Mouse (Mus musculus) liver, embryonic 14.5 days (tissue): ENCODE measurements at regions not wholly inside any gene's neighbourhood (a gene's known extent, or its start where the extent isn't known, plus 50 kb on each side); places are given as distances from the start of the nearest gene placed in this dataset.

ENCODE experiments used
- ATAC-seq: fragments of 200-750 bp; cut with Nextera tagmentation; 2 replicates; pipeline ENCODE4 v1.8.0; 2017; ENCODE audit warnings: moderate number of reproducible peaks, mild to moderate bottlenecking, moderate library complexity; ENCODE audit not compliant: insufficient read depth
- DNase-seq, 3 experiments: peaks; one replicate each; pipeline ENCODE4 v3.0.0-alpha.2; 2012 to 2013; ENCODE audit warnings: low read depth in 3 of 3, low spot score in 3 of 3
- H3K27ac ChIP-seq: fragments of 300-500 bp; sonication (generic); 2 replicates; pipeline ENCODE4 v1.5.1; 2014; ENCODE audit warnings: moderate library complexity, mild to moderate bottlenecking, control low read depth, inconsistent platforms
- H3K27me3 ChIP-seq: fragments of 300-500 bp; sonication (generic); 2 replicates; pipeline ENCODE4 v1.6.1; 2014; ENCODE audit warnings: mild to moderate bottlenecking, low read length, moderate library complexity; ENCODE audit not compliant: control insufficient read depth, insufficient read depth
- H3K36me3 ChIP-seq: fragments of 300-500 bp; sonication (generic); replicated peaks from 2 replicates; pipeline ENCODE4 v1.6.1; 2014; ENCODE audit warnings: low read depth; ENCODE audit not compliant: control insufficient read depth, insufficient read depth
- H3K4me1 ChIP-seq, 2 experiments: fragments of 200-500 bp in 1 of 2; fragments of 300-500 bp in 1 of 2; sonication (generic) in 1 of 2; replicated peaks; 2 replicates each; pipeline ENCODE4 v1.6.1; 2012 to 2014; ENCODE audit warnings: antibody characterized with exemption in 1 of 2, inconsistent platforms in 1 of 2, low read length in 1 of 2; ENCODE audit not compliant: control insufficient read depth in 2 of 2, insufficient read depth in 2 of 2
- H3K4me2 ChIP-seq: fragments of 300-500 bp; sonication (generic); 2 replicates; pipeline ENCODE4 v1.6.1; 2014; ENCODE audit warnings: low read depth, mild to moderate bottlenecking, control low read depth, moderate library complexity
- H3K4me3 ChIP-seq, 2 experiments: fragments of 200-500 bp in 1 of 2; fragments of 300-500 bp in 1 of 2; sonication (generic) in 1 of 2; 2 replicates each; pipeline ENCODE4 v1.5.1; 2012 to 2014; ENCODE audit warnings: low read depth in 2 of 2, low read length in 2 of 2, mild to moderate bottlenecking in 2 of 2, control low read depth in 1 of 2, inconsistent platforms in 1 of 2, moderate library complexity in 1 of 2; ENCODE audit not compliant: insufficient read depth in 1 of 2
- H3K9ac ChIP-seq: fragments of 300-500 bp; sonication (generic); replicated peaks from 2 replicates; pipeline ENCODE4 v1.6.1; 2014; ENCODE audit warnings: mild to moderate bottlenecking, control low read depth, moderate library complexity
- H3K9me3 ChIP-seq: fragments of 300-500 bp; sonication (generic); 2 replicates; pipeline ENCODE4 v1.6.1; 2016; ENCODE audit warnings: low read length, mixed read lengths; ENCODE audit not compliant: control insufficient read depth
- CTCF ChIP-seq: IDR thresholded peaks from 2 replicates; pipeline ENCODE4 v1.5.1; 2016; ENCODE audit warnings: antibody characterized with exemption, low read depth, control low read depth
- EP300 ChIP-seq: IDR thresholded peaks from 2 replicates; pipeline ENCODE4 v1.6.1; 2016; ENCODE audit warnings: antibody characterized with exemption, low read depth
- WGBS: fragments of 180-500 bp; shearing (Covaris S2); extraction: QIAGEN DNeasy Blood & Tissue Kit; methylation state at CpG from one replicate; pipeline ENCODE4 v1.1.7; 2014; ENCODE audit not compliant: insufficient replicate concordance; 5-methylcytosine and 5-hydroxymethylcytosine counted together

DNA sequence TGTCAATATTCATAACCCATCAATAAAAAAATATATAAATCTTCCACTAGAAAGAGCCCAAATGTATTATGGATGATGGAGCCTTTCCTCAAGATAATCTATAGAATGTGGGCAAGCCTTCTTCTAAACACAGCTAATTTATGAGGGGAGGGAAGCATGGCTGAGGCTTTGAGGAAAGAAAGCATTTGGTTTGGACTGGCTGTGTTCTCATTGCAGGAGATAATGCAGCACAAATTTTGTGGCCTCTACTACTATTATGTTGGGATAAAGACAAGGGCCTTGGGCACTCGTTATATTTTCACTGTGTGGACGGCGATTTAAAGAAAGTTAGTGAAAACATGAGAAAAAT is 349.7 kb downstream of the Tmem161b start:
- H3K4me1 ChIP-seq, result no peaks in the 10 kb centered on the region
- H3K4me2 ChIP-seq, result no peak overlapping the region
- H3K36me3 ChIP-seq, result no peaks in the 10 kb centered on the region
- H3K9ac ChIP-seq, result no peak overlapping the region
- TF ChIP-seq EP300, result no peak
- TF ChIP-seq CTCF, result no peak
- H3K9me3 ChIP-seq, result no peaks in the 10 kb centered on the region
- ATAC-seq (no peak), DNase-seq (no peak)
- H3K4me3 ChIP-seq, result no peak overlapping the region
- no peaks in the 10 kb centered on the region for H3K27me3 ChIP-seq
- WGBS, result 71% methylated on average over 3 of the region's 3 CpGs
- H3K27ac ChIP-seq, result no peak overlapping the region

DNA sequence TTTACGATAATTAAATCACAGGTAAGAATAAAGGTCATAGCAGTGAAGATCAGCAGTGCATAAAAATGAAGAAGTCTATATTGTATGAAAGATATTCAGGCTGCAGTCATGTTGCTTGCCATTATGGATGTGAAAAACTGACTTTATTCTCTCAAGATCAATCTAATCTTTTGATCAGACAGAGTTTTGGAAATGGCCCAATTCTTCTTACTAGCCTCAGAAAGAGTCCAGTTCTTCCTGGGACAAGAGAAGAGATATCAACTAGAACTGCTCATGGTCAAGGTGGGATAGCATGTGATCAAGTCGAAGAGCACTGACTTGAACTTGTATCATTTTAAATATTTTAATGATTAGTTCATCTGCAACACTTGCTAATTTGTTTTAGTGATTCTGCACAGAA is 350.1 kb downstream of the Tmem161b start:
- Histone ChIP-seq H3K9ac (no peak overlapping the region), H3K9me3 (no peaks in the 10 kb centered on the region), H3K4me1 (no peaks in the 10 kb centered on the region), H3K4me3 (no peak overlapping the region), H3K27me3 (no peaks in the 10 kb centered on the region), H3K36me3 (no peaks in the 10 kb centered on the region), H3K4me2 (no peak overlapping the region), H3K27ac (no peak overlapping the region)
- DNase-seq (no peak), ATAC-seq (no peak)
- 53% methylated on average over 2 of the region's 2 CpGs for WGBS
- TF ChIP-seq EP300 (no peak), CTCF (no peak)

DNA sequence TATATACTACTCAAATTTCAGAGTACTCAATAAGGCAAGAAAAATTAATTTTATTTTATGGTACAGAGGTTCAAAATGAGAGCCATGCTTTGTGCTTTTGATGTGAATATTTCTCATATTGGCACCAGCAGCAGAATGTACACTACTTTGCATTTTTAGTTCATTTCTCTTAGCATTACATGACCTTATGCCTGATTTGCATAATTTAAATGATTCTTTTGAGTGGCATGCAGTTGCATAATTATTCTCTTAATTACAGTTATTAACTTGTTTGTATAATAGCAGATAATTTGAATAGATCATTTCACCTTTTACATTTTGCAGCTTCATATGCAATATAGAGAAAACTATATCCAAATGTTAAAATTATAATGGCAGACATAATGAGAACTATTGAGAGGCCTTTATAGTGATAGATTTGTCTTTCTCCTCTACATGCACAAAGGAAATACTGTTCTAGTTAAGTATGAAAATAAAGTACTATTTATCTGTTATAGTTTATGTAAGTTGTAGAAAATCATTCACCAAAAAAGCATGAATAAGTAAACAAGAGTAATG is 374.6 kb downstream of the Tmem161b start:
- no peak overlapping the region for H3K27ac ChIP-seq
- no peak overlapping the region for H3K9ac ChIP-seq
- no peak for ATAC-seq
- H3K36me3 ChIP-seq, result no peaks in the 10 kb centered on the region
- no peak for TF ChIP-seq CTCF
- TF ChIP-seq EP300, result no peak
- no peaks in the 10 kb centered on the region for H3K9me3 ChIP-seq
- no peak overlapping the region for H3K4me3 ChIP-seq
- no peaks in the 10 kb centered on the region for H3K4me1 ChIP-seq
- H3K27me3 ChIP-seq, result no peaks in the 10 kb centered on the region
- no peak for DNase-seq
- H3K4me2 ChIP-seq, result no peak overlapping the region

DNA sequence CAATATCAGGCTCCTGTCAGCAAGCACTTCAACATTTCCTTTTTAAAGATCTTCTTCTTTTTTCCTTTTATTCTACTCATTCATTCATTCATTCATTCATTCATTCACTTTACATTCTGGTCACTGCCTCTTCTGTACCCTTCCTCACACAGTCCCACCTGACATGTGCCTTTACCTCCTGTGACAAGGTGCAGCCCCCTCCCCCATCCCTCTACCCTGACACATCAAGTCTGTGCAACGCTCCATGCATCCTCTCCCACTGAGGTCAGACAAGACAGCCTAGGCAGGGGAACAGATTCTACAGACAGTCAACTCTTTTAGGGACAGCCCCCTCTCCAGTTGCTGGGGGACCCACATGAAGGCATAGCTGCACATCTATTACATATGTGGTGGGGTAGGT is 380.5 kb downstream of the Tmem161b start:
- no peak for ATAC-seq
- 53% methylated on average over 1 of the region's 1 CpGs for WGBS
- Histone ChIP-seq H3K27ac (no peak overlapping the region), H3K36me3 (no peaks in the 10 kb centered on the region), H3K9me3 (no peaks in the 10 kb centered on the region), H3K4me2 (no peak overlapping the region), H3K4me3 (no peak overlapping the region), H3K4me1 (no peaks in the 10 kb centered on the region), H3K9ac (no peak overlapping the region), H3K27me3 (no peaks in the 10 kb centered on the region)
- DNase-seq, result no peak
- TF ChIP-seq CTCF, result no peak
- TF ChIP-seq EP300, result no peak

DNA sequence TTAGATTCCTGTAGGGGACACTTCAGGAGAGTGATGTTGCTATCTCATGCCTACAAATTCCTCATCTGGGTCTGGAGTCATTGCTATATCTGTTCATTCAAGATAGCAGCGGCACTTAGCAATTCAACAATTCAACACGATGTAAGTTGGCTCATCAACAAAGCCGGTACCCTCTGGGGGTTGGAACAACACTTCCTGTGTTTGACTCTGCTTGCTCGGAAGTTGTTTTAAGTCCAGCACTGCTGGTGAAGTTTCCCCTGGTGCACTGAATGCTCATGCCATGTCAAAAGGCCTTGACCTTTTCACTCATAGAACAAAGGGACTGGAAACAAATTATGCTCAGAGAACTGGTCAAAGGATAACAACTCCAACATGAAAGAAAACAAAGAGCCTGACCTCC is 390.4 kb downstream of the Tmem161b start:
- Histone ChIP-seq H3K9me3 (no peaks in the 10 kb centered on the region), H3K27me3 (no peaks in the 10 kb centered on the region), H3K27ac (no peak overlapping the region), H3K4me3 (no peak overlapping the region), H3K9ac (no peak overlapping the region), H3K4me2 (no peak overlapping the region), H3K4me1 (no peaks in the 10 kb centered on the region), H3K36me3 (no peaks in the 10 kb centered on the region)
- ATAC-seq (no peak), DNase-seq (no peak)
- 7% methylated on average over 4 of the region's 4 CpGs for WGBS
- TF ChIP-seq CTCF (no peak), EP300 (no peak)
